In the genomic region with DNA sequence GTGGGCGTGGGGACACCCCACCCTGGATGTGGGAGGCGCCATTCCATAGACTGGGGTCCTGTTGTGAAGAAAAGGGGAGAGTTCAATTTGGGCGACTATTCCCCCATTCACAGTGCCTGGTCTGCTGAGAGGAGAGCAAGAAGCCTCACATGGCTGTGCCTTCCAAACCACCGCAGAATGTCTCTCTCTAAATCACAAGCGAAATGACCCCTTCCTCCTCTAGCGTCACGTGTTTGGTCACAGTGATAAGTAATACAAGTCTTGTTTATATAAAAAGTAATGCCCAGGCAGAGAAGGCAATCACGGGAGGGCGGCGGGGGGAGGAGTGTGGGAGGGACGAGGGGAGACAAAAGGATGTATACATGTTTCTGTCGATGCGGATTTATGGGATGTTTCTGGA, we compare ENCODE assay signal across 16 mouse cellular contexts.
"Had no signal": no experiment of that assay in that cellular context is flagged by ENCODE, and none has a peak within 500 bp of the region (broad histone marks: within the 10 kb centered on the region; RNA-seq: fewer than 3 reads in every experiment).

No protein-coding gene starts in this region.

- H3K27me3 ChIP-seq: hindbrain, embryonic 12.5 days; liver, embryonic 15.5 days; neural tube, embryonic 15.5 days had no signal

- DNase-seq: kidney, adult 8-10 months; lung, postnatal 36 days; midbrain, embryonic 14.5 days; right cerebral cortex, adult 18-20 months; right cerebral cortex, postnatal 25 days; thymus, postnatal 36 days had no signal

- ATAC-seq: hindbrain, embryonic 16.5 days; inflammation-experienced regulatory T-cells, adult 6 months had no signal

- H3K9me3 ChIP-seq: hindbrain, embryonic 12.5 days; limb, embryonic 10.5 days; liver, embryonic 15.5 days; midbrain, embryonic 10.5 days; neural tube, embryonic 15.5 days had no signal

- H3K27ac ChIP-seq: hindbrain, embryonic 12.5 days; left cerebral cortex, adult 2 months; limb, embryonic 10.5 days; liver, embryonic 15.5 days; midbrain, embryonic 10.5 days; neural tube, embryonic 15.5 days had no signal

- H3K9ac ChIP-seq: hindbrain, embryonic 12.5 days; liver, embryonic 15.5 days; neural tube, embryonic 15.5 days had no signal

- H3K36me3 ChIP-seq: hindbrain, embryonic 12.5 days; limb, embryonic 10.5 days; liver, embryonic 15.5 days; midbrain, embryonic 10.5 days; neural tube, embryonic 15.5 days had no signal

- H3K4me2 ChIP-seq: hindbrain, embryonic 12.5 days; liver, embryonic 11.5 days; liver, embryonic 15.5 days; neural tube, embryonic 15.5 days had no signal

- H3K4me3 ChIP-seq: hindbrain, embryonic 12.5 days; left cerebral cortex, adult 2 months; limb, embryonic 10.5 days; liver, embryonic 15.5 days; midbrain, embryonic 10.5 days; myocyte; neural tube, embryonic 15.5 days had no signal

- H3K4me1 ChIP-seq: hindbrain, embryonic 12.5 days had no signal
